Mouse (Mus musculus) heart, postnatal 0 days (tissue): ENCODE measurements around the gene Foxf1. TPM values are rescaled to one million over a fixed set of nuclear protein-coding genes. Genes with fewer than 3 reads are reported as not detected.

Source experiments
- ATAC-seq: fragments of 200-750 bp; cut with Nextera tagmentation; 2 replicates; pipeline ENCODE4 v1.8.0; 2017; ENCODE audit warnings: low read depth, moderate number of reproducible peaks, moderate library complexity; ENCODE audit not compliant: insufficient read depth
- DNase-seq: peaks from one replicate; pipeline ENCODE4 v3.0.0-alpha.2; 2016; ENCODE audit warnings: low spot score
- H3K27ac ChIP-seq: fragments of 300-500 bp; sonication (generic); 2 replicates; pipeline ENCODE4 v1.5.1; 2014; ENCODE audit warnings: low read depth, mild to moderate bottlenecking
- H3K27me3 ChIP-seq: fragments of 300-500 bp; sonication (generic); 2 replicates; pipeline ENCODE4 v1.6.1; 2014; ENCODE audit warnings: low read length, mixed read lengths; ENCODE audit not compliant: control insufficient read depth, insufficient read depth
- H3K36me3 ChIP-seq: fragments of 300-500 bp; sonication (generic); replicated peaks from 2 replicates; pipeline ENCODE4 v1.6.1; 2014; ENCODE audit warnings: low read length, mixed read lengths; ENCODE audit not compliant: control insufficient read depth, insufficient read depth
- H3K4me1 ChIP-seq: fragments of 300-500 bp; sonication (generic); 2 replicates; pipeline ENCODE4 v1.6.1; 2014; ENCODE audit warnings: antibody characterized with exemption; ENCODE audit not compliant: control insufficient read depth, insufficient read depth
- H3K4me2 ChIP-seq: fragments of 300-500 bp; sonication (generic); 2 replicates; pipeline ENCODE4 v1.6.1; 2014; ENCODE audit warnings: low read depth, mild to moderate bottlenecking, low read length, moderate library complexity
- H3K4me3 ChIP-seq: fragments of 300-500 bp; sonication (generic); 2 replicates; pipeline ENCODE4 v1.5.1; 2014; ENCODE audit warnings: low read depth, low read length
- H3K9ac ChIP-seq: fragments of 300-500 bp; sonication (generic); replicated peaks from 2 replicates; pipeline ENCODE4 v1.6.1; 2014; ENCODE audit warnings: low read depth, low read length, mixed read lengths
- H3K9me3 ChIP-seq: fragments of 300-500 bp; sonication (generic); replicated peaks from 2 replicates; pipeline ENCODE4 v1.6.1; 2016; ENCODE audit warnings: low read length; ENCODE audit not compliant: control insufficient read depth
- CTCF ChIP-seq: IDR thresholded peaks from 2 replicates; pipeline ENCODE4 v1.5.1; 2016; ENCODE audit warnings: antibody characterized with exemption, control low read depth, low read depth
- EP300 ChIP-seq: IDR thresholded peaks from 2 replicates; pipeline ENCODE4 v1.6.1; 2016; ENCODE audit warnings: antibody characterized with exemption, low read depth
- WGBS: fragments of 180-500 bp; shearing (Covaris S2); extraction: QIAGEN DNeasy Blood & Tissue Kit; methylation state at CpG from one replicate; pipeline ENCODE4 v1.1.7; 2014; 5-methylcytosine and 5-hydroxymethylcytosine counted together
- polyA plus RNA-seq: library from polyadenylated mRNA; unstranded; fragments of >200 nt; fragmentation: Nextera tagmentation; extraction: Ambion mirVana; gene quantifications from 2 replicates; pipeline ENCODE4 v1.2.1, GENCODE M21; 2015
- total RNA-seq: library from RNA; depleted of rRNA; stranded (reverse); fragments of >200 nt; gene quantifications from 2 replicates; pipeline ENCODE4 v1.2.3, GENCODE M21; 2014; ENCODE audit warnings: low replicate concordance

The Foxf1 gene
- total and polyA plus RNA-seq, 2 experiments from 2014 or later, result 0.23 to 3.1 TPM

DNA sequence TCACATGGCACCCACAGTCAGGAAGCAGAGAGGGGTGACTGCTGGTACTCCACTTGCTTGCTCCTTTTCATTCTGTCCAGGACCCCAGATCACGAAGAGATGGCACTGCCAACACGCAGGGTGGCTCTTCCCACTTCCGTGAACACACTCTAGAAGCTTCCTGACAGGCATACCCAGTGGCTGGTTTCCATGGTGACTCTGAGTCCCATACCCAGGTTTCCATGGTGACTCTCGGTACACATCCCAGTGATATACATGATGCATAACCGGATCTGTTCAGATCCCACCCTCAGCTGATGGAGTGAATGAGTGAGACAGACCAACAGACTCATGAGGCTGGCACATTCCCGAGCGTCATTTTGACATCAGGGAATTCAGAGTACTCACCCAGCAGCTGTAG, 25.1 kb upstream of the Foxf1 start:
- H3K36me3 ChIP-seq, result no peaks in the 10 kb centered on the region

DNA sequence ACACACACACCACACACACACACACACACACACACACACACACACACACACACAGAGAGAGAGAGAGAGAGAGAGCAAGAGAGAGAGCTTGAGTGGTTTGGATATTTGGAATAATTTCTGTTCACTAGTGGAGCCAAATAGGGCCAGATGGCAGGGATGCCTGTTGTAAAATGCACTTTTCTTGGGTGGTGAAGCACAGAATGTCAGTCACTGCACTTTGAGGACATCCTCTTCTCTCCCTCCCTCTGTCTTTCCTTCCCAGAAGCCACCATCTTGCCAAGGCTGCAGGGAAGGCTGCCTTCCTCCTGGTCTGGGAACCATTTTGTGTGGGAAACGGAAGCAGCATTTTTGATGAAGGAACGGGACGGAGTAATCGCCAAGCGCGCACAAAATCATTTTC, 21.7 kb upstream of the Foxf1 start:
- H3K27me3 ChIP-seq, result peaks cover 24% of the 10 kb centered on the region
- DNase-seq, result no peak

More for the DNA sequence above, 25.1 kb upstream of the Foxf1 start:
- Histone ChIP-seq H3K9me3 (0 out of 2 replicates have a peak, but pooled peaks cover 4% of the 10 kb centered on the region), H3K27ac (no peak overlapping the region), H3K4me3 (no peak overlapping the region), H3K27me3 (peaks cover 35% of the 10 kb centered on the region; the same call in 1 of the 2 replicates), H3K9ac (no peak overlapping the region), H3K4me2 (no peak overlapping the region), H3K4me1 (no peaks in the 10 kb centered on the region)
- no peak for DNase-seq
- TF ChIP-seq EP300 (no peak), CTCF (no peak)
- 78% methylated on average over 7 of the region's 7 CpGs for WGBS
- ATAC-seq, result no peak

DNA sequence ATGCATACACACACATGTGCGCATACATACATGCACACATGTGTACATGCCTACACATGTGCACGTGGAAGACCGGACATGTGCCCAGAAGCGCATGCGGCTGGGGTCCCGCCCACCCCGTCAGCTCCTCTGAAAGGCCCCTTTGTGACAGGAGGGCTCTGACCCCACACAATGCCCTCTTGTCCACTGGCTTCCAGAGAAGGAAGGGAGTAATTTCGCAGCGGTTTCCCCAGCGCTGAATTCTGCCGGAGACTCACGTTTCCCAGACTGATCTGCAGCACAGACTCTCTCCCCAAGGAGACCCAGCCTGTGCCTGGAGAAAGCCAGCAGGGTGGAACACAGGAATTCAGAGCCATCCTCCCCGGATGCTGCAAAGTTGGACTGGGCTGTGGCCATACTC, 20.5 kb upstream of the Foxf1 start:
- H3K4me2 ChIP-seq, result no peak overlapping the region
- H3K27ac ChIP-seq, result no peak overlapping the region
- no peak for TF ChIP-seq CTCF
- TF ChIP-seq EP300, result no peak
- H3K27me3 ChIP-seq, result peaks cover 22% of the 10 kb centered on the region
- no peaks in the 10 kb centered on the region for H3K36me3 ChIP-seq
- ATAC-seq (no peak), DNase-seq (no peak)
- 65% methylated on average over 13 of the region's 13 CpGs for WGBS
- no peaks in the 10 kb centered on the region for H3K4me1 ChIP-seq
- no peak overlapping the region for H3K4me3 ChIP-seq
- H3K9me3 ChIP-seq, result 0 out of 2 replicates have a peak, but pooled peaks cover 4% of the 10 kb centered on the region
- H3K9ac ChIP-seq, result no peak overlapping the region

More for the DNA sequence above, 21.7 kb upstream of the Foxf1 start:
- no peaks in the 10 kb centered on the region for H3K4me1 ChIP-seq
- no peak for ATAC-seq
- no peak overlapping the region for H3K27ac ChIP-seq
- H3K4me3 ChIP-seq, result no peak overlapping the region
- WGBS, result 88% methylated on average over 6 of the region's 6 CpGs
- no peaks in the 10 kb centered on the region for H3K36me3 ChIP-seq
- H3K4me2 ChIP-seq, result no peak overlapping the region
- H3K9ac ChIP-seq, result no peak overlapping the region
- no peak for TF ChIP-seq CTCF
- TF ChIP-seq EP300, result no peak
- H3K9me3 ChIP-seq, result 0 out of 2 replicates have a peak, but pooled peaks cover 4% of the 10 kb centered on the region

DNA sequence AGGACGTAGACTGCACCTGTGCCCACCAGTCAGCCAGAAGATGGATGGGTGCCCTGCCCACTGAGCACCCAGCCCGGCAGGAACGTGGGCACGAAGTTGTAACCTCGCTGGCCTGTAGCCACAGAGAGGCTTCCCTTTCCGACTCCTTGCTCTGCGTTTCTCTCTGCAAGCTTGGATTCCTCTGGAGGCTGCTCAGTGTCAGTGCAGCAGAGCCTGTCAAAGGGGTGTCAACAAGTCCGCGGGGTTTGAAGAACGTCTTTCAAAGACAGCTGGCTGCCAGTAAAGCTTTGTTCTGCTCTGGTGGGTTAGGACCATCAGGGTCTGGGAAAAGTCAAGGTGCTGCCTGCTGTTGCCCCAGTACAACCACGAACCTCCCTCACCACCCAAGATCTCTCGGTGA, 12.7 kb upstream of the Foxf1 start:
- peak; percentile 35; the same call in 1 of the 2 replicates for TF ChIP-seq CTCF
- no peak for TF ChIP-seq EP300
- Histone ChIP-seq H3K9ac (no peak overlapping the region), H3K27ac (no peak overlapping the region), H3K36me3 (no peaks in the 10 kb centered on the region), H3K9me3 (no peaks in the 10 kb centered on the region), H3K4me2 (no peak overlapping the region), H3K4me3 (no peak overlapping the region), H3K4me1 (peaks cover 5% of the 10 kb centered on the region; the same call in 1 of the 2 replicates), H3K27me3 (peaks cover 83% of the 10 kb centered on the region)
- WGBS, result 5% methylated on average over 12 of the region's 12 CpGs
- DNase-seq (no peak), ATAC-seq (peak; percentile 33; the same call in 1 of the 2 replicates)

DNA sequence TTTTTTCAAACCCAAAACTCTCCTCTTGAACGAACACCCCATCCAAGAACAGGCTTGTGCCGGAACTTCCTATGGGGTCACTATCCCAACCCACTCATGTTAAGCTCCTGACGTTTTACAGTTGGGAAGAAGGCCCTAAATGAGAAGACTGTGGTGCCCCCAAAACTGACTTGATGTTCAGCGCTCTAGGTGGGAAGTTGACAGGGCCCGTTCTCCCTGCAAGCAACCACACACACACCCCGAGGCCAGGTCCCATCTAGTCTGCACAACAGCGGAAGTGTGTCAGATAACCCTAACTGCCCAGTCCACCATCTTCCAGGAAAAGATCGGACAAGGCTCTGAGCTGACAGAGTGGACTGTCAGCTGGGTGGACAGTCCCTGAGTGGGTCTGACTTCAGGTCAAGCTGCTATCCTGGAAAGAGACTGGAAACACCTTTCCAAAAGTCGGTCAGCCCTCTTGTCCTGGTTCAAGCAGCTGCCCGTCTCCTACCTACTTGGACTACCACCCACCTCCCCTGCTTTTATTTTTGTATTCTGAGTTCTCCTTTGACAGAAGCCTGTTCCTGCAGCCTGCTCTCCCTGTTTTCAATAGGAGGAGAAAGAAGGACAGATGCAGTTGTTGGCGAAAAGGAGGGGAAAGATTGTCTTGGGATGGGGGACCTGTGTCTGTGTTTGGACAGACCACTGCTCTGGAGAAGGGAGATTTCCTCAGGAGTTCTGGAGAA, 11.6 kb upstream of the Foxf1 start:
- no peak overlapping the region for H3K4me2 ChIP-seq
- WGBS, result 17% methylated on average over 11 of the region's 11 CpGs
- H3K36me3 ChIP-seq, result no peaks in the 10 kb centered on the region
- ATAC-seq (no peak), DNase-seq (no peak)
- TF ChIP-seq EP300 (no peak), CTCF (no peak)
- H3K27me3 ChIP-seq, result peaks cover 94% of the 10 kb centered on the region
- no peak overlapping the region for H3K27ac ChIP-seq
- H3K4me1 ChIP-seq, result peaks cover 5% of the 10 kb centered on the region; the same call in 1 of the 2 replicates
- no peak overlapping the region for H3K9ac ChIP-seq
- 0 out of 2 replicates have a peak overlapping the region, but pooled peaks have one; percentile 37 for H3K4me3 ChIP-seq
- no peaks in the 10 kb centered on the region for H3K9me3 ChIP-seq
